Mouse (Mus musculus): ENCODE results near the gene Prrc2a.

DNA sequence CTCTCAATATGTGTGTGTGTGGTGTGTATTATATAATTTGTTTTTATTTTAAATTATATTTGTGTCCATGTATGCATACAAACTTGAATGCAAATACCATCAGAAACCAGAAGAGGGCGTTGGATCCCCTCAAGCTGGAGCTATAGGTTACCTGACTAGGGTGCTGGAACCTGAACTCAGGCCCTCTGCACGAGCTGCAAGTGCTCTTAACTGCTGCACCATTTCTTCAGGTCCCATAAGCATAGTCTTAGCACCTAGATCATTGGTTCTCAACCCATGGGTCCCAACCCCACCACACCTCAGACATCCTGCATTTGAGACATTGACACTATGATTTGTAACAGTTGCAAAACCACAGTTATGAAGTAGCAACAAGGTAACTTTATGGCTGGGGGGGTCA, 27.0 kb upstream of the Prrc2a start:
- TF ChIP-seq POLR2A (IDR thresholded peaks at IDR 0.05; ENCODE audit: insufficient read depth, low read depth, low read length) (no peak), CTCF (IDR thresholded peaks at IDR 0.05; ENCODE audit: insufficient read depth, low read depth, low read length) (no peak)
